ENCODE assay signal across 30 mouse cellular contexts in the genomic region with DNA sequence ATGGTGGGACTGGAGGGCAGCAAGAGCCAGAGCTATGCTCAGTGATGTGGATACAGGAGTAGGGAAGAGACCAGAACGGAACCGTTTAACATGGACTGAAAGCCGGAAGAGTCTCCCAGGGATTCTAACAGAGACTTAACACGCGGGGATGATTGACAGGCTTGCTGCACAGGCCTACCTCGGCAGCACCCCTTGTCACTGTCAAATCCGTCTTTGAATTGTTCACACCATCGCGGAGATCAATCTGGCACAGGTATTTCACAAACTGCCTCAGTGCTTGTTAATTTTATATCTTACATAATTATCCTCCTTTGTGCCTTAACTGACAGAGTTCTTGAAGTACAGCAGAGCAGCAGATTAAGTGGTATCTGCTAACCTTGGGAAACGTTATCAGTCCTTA. TPM values are rescaled to one million over a fixed set of nuclear protein-coding genes. Genes with fewer than 3 reads are reported as not detected.
"Had no signal": no experiment of that assay in that cellular context is flagged by ENCODE, and none has a peak within 500 bp of the region (broad histone marks: within the 10 kb centered on the region; RNA-seq: fewer than 3 reads in every experiment).

No protein-coding gene starts in this region.

- H3K9ac ChIP-seq: heart, embryonic 13.5 days; heart, embryonic 15.5 days; hindbrain, embryonic 13.5 days; hindbrain, embryonic 15.5 days; kidney, embryonic 15.5 days; limb, embryonic 12.5 days; liver, embryonic 13.5 days; liver, embryonic 15.5 days; liver, postnatal 0 days had no signal

- DNase-seq: gastrocnemius, adult 2 months; gastrocnemius, postnatal 10 days; gastrocnemius, postnatal 25 days; heart, adult 18-20 months; heart, postnatal 14 days; heart, postnatal 36 days; kidney, adult 11 months; kidney, adult 2 months; kidney, adult 9 months; kidney, postnatal 10 days; kidney, postnatal 25 days; kidney, postnatal 4 days; liver; liver, embryonic 13.5 days; liver, postnatal 0 days had no signal

- H3K4me3 ChIP-seq: gastrocnemius, adult 2 months; heart, embryonic 10.5 days; heart, embryonic 13.5 days; heart, embryonic 15.5 days; hindbrain, embryonic 13.5 days; hindbrain, embryonic 15.5 days; kidney, embryonic 15.5 days; layer of hippocampus, adult 2 months; left cerebral cortex, adult 2 months; limb, embryonic 10.5 days; limb, embryonic 12.5 days; liver, embryonic 13.5 days; liver, embryonic 15.5 days had no signal

- H3K27me3 ChIP-seq: heart, embryonic 13.5 days; heart, embryonic 15.5 days; hindbrain, embryonic 13.5 days; hindbrain, embryonic 15.5 days; kidney, embryonic 15.5 days; limb, embryonic 12.5 days; liver, embryonic 13.5 days; liver, embryonic 15.5 days had no signal

- H3K27ac ChIP-seq: gastrocnemius, adult 2 months; heart, embryonic 10.5 days; heart, embryonic 13.5 days; heart, embryonic 15.5 days; hindbrain, embryonic 13.5 days; hindbrain, embryonic 15.5 days; hindbrain, postnatal 0 days; kidney, embryonic 15.5 days; layer of hippocampus, adult 2 months; left cerebral cortex, adult 2 months; limb, embryonic 10.5 days; limb, embryonic 12.5 days; liver, embryonic 13.5 days; liver, embryonic 15.5 days had no signal

- ATAC-seq: hindbrain, postnatal 0 days; intestine, embryonic 16.5 days; liver, postnatal 0 days had no signal

- H3K4me1 ChIP-seq: heart, embryonic 15.5 days; liver, embryonic 13.5 days; liver, embryonic 15.5 days had no signal

- H3K9me3 ChIP-seq: heart, embryonic 10.5 days; heart, embryonic 13.5 days; heart, embryonic 15.5 days; hindbrain, embryonic 13.5 days; hindbrain, embryonic 15.5 days; kidney, embryonic 15.5 days; limb, embryonic 10.5 days; limb, embryonic 12.5 days; liver, embryonic 13.5 days; liver, embryonic 15.5 days had no signal

- H3K4me2 ChIP-seq: heart, embryonic 13.5 days; heart, embryonic 15.5 days; hindbrain, embryonic 13.5 days; hindbrain, embryonic 15.5 days; kidney, embryonic 15.5 days; limb, embryonic 12.5 days; liver, embryonic 11.5 days; liver, embryonic 13.5 days; liver, embryonic 15.5 days had no signal

- H3K36me3 ChIP-seq: heart, embryonic 10.5 days; heart, embryonic 13.5 days; heart, embryonic 15.5 days; hindbrain, embryonic 13.5 days; hindbrain, embryonic 15.5 days; kidney, embryonic 15.5 days; limb, embryonic 10.5 days; limb, embryonic 12.5 days; liver, embryonic 13.5 days; liver, embryonic 15.5 days had no signal

RNA-seq across cellular contexts. Expression of a gene that starts 33.4 kb away (rescaled TPM):
- total RNA-seq: hematopoietic stem cell, adult 5-6 weeks had no signal
- polyA plus RNA-seq: liver, postnatal 0 days had no signal
